Mouse (Mus musculus): ENCODE data around the gene Dand5. TPM values are rescaled to one million over a fixed set of nuclear protein-coding genes. Genes with fewer than 3 reads are reported as not detected.

Dand5 gene
- total RNA-seq, 2 experiments from 2014 or later, result 6.7 to 7.4 TPM

DNA sequence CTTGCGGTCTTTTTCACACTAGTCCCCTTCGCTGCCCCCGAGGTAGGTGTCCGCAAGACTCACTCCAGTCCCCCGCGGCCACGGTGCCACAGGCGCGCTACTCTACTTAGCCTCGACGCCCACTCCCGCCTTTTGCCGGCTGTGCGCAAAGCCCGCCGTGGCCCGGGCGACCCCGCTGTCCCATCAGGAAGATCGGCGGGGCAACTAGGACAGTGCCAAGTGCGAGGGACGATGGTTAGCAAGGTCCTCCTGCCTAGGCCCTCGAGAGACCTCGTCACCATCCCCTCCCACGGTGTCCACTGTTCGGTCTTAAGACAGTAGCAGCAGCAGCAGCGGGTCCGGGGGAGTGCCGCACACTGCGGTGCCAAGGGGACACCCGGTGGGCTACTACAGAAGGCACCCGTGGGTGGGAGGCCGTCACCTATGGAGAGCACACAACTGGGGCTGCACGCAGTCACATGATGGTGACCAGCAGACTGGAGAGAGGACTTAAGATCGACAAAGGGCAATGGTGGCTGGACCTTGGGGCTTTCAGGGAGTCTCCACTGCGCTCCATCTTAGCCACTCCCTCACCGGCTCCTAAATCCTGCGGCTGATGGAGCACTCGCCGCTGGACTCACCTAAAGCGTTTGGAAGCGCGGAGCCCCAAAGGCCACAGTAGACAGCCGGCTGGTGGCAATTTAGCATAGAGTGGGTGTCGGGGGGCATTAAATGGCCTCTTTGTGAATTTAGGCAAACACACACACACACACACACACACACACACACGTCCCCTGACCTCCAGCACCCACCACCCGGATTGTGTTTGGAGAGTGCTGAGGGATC, 37.7 kb downstream of the Dand5 start:
- DNase-seq (ENCODE audit: low spot score in 2 of 2), result peak in 1 of 2 experiments; percentile 67

DNA sequence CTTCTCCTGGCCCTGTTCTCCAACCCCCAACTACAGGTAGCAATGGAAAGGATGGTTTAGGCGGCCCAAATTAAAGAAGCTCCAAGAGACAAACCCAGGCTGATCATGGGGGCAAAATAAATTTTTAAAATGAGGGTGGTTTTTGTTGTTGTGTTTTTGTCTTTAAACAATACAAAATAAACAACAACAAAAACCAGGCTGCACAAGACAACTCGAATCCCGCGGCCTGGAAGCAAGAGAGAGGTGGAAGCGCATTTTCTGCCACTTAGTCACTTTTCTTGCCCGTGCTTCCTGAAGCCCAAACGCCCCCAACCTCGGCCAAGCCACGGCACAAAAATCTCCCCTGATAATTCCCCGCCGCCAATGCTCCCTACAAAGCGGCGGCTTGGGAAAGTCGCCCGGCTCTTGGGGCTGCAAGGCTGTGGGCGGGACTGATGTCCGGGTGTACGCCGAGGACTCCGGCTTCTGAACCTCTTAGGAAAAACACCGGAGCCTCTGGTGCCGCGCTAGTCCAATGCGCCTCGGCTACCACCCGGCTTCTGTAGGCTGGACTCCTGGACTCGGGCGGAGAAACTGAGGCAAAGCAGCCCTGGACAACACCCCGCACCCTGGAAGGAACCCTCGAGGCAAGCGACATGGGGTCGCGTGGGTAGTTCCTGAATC, 38.6 kb downstream of the Dand5 start:
- peak in 1 of 2 experiments; percentile 59 for DNase-seq (ENCODE audit: low spot score in 2 of 2)

DNA sequence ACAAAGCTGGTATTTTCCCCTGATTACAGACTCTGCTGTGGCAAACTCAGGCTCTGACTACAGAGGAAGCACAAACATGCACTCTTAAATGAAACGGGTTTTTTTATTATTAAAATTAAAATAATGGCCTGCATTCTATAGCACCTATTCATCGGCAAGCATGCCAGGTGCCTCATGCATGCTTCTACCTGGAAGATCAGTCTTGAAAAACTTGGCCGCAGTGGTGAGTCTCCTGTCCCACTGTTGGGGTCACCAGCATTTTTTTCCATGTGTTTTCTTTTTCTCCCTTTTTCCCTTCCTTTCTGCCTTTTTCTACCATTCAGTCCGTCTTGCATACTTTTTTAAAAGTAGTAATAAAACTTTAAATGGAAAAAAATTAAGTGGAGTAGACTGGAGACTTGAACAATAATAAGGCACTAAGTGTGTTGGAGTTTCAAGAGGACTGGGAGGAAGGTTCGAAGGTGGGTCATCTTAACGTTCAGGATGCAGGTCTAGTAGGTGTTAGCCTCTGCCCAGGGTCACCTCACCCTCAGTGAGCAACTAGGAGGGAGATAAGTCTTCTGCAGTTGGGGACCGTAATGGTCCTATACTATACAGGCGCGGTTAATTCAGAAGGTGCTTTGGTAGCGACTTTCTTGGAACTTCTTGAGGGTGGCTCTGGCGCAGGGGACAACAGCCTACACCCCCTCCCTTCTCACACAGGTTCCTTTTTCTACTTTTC, 39.3 kb downstream of the Dand5 start:
- no peak for DNase-seq (ENCODE audit: low spot score in 2 of 2)

DNA sequence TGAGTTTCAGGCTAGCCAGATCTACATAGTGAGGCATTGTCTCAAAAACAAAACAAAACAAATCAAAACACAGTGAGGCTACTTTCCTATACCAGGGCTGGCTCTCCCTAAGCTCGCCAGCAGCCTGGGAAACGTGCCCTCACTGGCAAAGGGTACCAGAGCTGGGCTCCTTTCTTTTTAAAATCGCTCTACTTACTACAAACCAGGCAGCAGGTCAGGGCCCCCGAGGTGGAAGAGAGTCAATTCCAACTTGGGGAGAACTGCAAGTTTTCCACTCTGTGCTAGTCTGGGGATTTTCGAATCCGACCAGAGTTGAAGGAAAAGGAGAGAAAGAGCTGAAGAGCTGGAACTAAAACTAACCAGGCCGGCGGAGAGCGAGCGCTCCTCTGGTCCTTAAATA, 39.9 kb downstream of the Dand5 start:
- peak in 1 of 2 experiments; percentile 57 for DNase-seq (ENCODE audit: low spot score in 2 of 2)

DNA sequence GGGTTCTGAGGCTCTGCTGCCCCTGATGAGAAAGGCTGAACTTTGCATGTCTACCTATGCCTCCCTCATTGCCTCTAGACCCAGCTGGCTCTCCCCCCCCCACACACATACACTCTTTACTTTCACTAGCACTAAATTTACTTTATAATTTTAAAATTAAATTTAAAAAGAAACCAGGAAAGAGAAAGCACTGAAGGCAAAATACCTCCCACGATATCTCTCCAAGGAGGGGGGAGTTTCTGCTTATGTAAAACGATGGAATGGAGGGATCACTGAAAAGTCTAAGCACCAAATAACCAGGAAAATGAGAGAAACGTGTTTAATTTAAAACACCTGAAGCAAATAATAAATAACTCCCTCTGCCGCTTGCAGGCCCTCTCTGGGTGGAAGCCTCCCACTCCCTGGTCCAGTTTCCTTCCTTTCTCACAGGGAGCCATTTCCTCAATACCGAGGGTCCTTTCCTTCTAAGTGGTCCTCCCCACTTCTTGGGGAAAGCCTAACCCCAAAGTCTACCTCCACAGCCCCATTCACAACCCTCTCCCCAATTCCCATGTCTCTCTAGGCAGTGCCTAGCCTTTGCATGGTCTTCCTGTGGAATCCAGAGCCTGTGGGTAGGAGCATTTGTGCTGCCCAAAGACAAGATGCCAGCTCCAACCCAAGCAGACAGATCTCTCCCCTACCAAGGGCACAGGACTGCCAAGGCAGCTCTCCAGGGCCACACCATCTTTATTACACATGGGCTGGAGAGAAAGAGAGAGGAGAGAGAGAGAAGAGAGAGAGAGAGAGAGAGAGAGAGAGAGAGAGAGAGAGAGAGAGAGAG, 40.7 kb downstream of the Dand5 start:
- peak in 1 of 2 experiments; percentile 45 for DNase-seq (ENCODE audit: low spot score in 2 of 2)

DNA sequence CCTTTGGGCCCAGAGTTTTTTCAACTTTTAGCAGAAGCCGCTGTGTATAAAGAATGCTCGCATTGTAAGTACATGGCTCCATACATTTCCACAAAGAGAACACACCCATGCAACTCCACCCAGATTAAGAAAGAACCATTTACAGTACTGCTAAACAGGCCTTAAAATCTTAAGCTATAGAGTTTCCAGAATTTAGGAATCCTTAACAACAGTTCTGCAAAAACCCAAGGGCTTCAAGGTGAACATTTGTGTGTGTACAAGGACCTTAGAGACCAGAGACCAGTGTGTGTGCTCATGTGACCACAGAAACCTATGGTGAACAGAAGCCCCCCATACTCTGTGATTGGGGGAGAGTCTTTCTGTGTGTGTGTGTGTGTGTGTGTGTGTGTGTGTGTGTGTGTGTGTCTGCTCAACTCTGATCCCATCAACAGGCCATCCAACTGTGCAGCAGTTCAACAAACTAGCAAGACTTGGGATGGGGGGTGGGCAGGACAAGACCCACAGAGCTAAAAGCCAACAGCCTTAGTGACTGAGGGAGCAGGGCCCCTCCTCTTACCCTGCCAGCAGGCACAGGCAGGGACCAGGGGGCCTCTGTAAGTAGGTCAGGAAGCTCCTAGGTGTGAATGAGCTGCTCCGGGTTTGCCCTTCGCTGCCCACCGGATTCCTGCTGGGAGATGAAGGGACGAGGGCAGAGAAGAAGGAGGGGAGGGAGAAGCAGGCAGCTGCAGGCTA, 41.5 kb downstream of the Dand5 start:
- peak in 1 of 2 experiments; percentile 29 for DNase-seq (ENCODE audit: low spot score in 2 of 2)

DNA sequence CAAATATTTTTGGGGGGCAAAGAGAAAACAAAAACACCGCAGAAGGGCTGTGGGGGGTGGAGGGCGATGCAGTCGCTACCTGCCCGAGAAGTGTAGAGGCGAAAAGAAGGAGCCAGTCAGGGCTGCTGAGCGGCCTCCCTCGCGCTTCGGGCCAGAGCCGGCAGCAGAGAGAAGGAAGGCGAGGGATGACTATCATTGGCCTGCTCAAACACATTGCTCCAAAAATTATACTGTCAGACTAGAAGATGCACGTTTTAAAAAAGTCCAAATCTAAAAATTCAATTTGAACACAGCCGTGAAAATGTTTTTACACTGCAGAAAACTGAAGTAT, 42.4 kb downstream of the Dand5 start:
- DNase-seq (ENCODE audit: low spot score in 2 of 2), result no peak

DNA sequence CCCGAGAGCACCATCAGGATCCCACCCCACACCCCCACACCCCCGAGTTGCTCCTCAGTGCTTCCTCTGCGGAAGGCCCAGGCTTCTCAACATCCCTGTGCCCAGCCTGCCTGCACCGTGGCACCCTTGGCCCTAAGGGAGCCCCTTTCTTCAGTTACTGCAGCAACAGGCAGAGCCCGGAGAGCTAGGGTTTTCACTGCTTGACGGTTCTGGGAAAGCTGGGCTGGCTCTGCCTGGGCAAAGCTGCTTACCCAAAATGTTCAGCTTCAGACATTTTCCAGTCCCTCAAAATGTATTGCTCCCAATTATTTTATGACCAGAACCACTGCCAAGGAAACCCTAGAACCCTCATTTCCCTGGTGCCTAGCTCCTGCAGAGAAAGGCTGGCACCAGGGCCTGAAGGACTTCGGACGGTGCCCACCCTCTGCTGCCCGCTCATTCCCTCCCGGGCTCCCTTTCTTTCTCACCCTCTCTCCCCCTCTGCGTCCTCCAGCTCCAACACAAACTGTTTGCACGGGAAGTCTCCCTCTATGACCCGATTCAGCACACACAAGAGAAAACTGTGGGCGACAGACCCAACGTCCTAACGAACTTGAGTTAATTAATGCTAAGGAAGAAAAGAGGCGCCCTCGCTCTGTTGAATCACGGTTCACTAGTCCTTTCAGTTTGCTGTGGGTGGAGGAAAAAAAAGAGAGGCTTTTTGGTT, 43.0 kb downstream of the Dand5 start:
- peak in 1 of 2 experiments; percentile 51 for DNase-seq (ENCODE audit: low spot score in 2 of 2)

DNA sequence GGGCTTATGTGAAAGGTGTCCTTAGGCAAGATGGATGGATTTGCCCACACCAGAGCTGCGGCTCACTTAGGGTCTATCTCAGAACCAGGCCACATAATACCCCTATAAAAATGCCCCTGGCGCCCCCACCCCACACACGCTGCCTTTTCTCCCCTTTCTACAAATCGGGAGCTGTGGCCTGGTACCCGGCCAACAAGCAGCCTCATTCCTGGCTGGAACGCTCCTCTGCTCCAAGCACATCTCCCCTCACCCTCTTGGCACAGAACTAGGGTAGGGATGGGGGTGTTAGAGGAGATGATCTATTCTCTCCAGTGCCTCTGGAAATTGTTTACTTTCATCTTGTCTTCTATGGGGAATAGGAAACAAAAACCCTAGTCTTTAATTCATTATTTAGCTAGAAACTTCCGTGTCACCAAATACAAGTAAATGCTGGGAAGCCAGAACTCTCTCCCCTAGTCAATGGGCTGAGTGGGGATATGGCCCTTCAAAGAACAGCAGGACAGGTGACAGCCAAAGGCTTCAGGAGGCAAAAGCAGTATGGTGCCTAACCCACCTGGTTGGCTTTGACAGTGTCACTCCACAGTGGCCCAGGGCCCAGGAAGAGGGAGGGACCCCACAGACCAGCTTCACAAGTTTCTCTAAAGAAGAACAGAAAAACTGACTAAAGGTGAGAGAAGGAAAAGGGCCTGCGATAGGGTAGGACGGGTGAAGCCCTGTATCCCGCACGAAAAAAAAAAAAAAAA, 43.8 kb downstream of the Dand5 start:
- DNase-seq (ENCODE audit: low spot score in 2 of 2), result peak in 1 of 2 experiments; percentile 55

DNA sequence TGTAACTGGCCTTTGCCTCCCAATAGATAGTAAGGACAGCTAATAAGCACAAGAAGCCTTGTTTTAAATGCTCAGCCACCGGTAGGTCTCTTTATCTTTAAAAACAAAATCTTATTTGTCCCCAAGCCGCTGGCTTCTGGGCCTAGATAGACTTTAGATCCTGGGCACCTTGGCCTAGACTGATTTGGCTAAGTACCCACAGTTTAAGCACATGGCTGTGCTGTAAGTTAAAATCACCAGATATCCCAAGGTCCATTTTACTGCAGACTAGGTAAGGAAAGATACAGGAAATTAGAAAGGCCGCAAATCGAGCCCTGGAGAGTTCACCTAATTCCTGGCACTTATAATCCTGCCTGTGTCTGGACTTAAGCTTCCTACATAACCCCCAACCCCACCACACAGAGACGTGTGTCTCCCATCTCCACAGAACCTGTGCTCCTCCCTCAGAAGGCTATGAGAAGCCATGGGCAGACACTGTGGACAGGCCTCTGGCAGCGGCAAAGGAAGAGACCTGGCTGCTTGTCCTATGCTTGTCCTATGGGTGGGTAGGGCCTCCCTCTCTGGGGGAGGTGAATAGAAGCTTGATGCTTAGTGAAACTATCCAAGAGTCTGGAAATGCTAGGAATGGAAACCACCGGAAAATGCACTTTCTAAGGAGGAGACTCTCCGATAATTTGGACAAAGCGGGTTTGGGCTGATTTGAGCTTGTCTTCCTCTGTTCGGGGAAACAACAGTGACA, 44.6 kb downstream of the Dand5 start:
- no peak for DNase-seq (ENCODE audit: low spot score in 2 of 2)

DNA sequence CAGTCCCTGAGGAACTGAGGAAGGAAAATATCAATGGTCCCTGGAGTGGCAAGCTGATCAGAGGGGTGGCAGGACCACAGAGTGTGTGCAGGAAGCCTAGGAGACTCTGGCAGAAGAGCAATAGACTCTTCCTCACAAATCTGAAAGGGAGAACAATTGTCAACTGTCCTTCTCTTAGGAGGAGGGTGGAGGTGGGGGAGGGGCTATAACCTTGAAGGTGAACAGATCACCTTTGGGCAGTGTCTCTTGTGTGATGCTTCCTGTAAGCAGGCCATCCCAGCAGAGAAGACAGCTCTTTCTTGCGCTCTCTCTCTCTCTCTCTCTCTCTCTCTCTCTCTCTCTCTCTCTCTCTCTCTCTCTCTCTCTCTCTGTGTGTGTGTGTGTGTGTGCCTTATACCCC, 46.1 kb downstream of the Dand5 start:
- no peak for DNase-seq (ENCODE audit: low spot score in 2 of 2)

DNA sequence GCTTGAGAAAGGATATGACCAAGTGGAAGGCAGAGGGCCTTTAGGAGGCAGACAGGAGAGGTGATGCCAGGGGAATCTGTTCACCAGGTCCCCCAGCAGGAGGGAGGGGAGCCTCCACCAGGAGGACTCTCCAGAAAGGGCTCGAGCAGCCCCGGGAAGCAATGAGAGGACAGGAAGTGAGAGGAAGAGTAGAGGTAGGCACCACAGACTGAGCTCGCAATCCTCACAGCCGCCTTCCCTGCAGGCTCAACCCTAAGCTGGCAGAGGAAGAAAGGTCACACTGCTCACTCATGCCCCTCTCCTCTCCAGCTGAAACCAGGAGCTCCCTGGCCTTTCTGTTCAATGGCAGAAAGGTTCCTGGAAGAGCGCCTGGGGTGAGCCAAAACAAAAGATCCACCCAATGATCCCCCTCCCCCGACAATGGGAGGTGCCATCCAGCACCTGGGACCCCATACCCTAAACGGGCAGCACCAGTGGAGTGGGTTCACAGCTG, 47.0 kb downstream of the Dand5 start:
- DNase-seq (ENCODE audit: low spot score in 2 of 2), result no peak

DNA sequence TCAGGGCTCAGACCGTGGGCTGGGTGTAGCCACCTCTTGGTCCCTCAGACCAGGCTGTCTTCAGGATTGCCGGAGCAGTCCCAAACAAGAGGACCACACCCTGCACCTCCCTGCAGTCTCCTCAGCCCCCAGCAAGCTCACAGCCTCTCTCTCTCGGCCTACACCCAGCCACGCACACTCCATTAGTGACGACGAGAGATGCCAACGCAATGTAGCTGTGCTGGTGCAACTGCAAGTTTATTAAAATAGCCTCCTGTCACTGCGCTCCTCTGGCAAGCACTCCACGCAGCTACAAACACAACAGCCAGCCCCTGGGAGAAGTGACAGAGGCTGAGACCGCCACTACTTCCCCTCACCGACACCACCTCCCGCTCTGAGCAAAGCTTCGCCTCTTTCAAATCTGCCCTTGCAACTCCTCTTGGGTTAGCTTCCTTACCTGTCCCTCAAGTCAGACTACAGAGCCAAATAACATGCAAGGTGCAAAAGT, 47.5 kb downstream of the Dand5 start:
- DNase-seq (ENCODE audit: low spot score in 2 of 2), result no peak

DNA sequence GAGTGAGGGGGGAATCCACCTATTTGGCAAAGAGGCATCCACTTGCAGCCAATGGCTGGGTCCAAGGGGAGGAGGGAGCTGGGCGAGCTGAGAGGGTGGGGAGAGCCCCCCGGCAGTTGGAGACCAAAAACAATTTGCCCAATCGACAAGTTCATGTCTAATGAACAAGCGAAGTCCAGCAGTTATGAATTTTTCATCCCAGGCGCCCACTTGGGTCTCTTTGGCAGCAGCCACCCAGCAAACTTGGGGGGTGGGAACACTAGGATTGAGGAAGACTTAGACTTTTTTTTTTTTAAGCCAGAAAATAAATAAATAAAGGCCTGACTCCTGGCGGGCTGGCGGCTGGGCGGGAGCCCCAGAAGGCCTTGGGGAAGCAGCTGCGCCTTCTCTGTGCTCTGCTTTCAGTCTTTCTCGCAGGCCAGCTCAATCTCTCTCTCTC, 48.1 kb downstream of the Dand5 start:
- DNase-seq (ENCODE audit: low spot score in 2 of 2), result peak; percentile 73 to 84

DNA sequence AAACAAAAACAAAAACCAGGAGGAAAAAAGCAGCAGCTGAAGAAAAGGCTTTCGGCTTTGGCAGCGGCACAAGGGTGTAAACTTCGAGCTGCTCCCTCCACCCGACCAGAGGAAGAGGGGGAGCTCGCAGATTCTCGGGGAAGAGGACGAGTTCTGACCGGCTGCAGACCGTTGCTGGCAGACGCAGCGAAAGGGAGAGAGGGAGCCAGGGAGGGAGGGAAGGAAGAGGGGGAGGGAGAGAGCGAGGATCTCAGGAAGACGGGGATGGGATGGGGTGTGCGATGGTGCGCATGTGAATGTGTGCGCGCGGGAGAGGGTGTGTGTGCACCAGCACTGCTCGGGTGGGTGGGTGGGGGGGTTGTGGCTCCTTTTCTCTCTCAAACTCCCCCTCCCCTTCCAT, 48.8 kb downstream of the Dand5 start:
- peak; percentile 81 to 83 for DNase-seq (ENCODE audit: low spot score in 2 of 2)

DNA sequence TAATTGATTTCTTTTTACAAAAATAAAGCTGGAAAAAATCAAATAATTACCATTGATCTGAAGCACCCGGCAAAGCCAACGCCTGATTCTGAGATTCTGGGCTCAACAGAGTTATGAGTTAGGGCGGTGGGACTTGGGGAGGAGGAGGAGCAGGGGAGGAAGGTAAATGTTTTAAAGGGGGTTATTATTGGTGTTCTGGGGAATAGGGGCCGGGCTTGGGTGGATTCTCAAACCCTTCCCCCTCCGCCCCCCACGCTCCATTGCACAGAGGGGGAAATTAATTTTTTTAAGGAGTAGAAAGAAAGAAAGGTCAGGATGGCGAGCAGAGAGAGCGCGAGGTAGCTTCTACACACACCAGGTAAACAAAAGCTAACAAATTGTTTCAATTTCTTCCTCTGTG, 49.3 kb downstream of the Dand5 start:
- no peak for DNase-seq (ENCODE audit: low spot score in 2 of 2)

DNA sequence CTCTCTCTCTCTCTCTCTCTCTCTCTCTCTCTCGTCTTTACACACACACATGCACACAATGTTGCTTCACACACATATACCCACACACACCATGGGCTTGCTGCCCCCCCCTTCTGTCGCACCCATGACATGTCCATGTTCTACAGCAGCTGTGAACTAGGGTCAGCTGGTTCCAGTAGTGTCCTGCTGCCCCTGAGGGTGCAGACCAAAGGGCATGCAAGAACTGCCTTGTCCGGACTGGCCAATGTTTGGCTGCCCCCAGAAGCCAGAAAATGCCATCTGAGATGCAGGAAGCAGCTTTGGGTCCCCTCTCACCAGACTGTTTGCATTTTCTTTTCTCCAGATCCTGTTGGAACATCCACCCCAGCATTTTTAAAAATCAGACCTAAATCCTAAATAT, 50.0 kb downstream of the Dand5 start:
- no peak for DNase-seq (ENCODE audit: low spot score in 2 of 2)

DNA sequence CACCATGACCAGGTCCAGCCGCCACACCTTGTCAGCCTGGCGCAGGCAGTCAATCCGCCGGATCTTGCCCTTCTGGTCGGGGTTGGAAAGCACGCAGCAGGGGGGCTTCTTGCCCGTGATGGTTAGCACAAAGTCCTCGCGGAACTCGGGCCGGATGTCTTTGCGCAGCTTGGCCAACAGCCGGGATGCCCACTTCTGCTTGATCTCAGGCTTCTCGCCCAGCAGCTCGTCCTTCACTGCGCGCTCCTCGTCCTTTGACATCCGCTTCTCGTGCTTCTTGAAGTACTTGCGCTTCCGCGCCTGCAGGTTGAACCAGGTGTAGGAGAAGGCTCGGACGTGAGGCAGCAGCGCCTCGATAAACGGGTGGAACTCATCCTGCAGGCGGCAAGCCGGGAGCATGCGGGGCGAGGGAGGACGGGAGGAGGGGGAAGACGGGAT, 50.7 kb downstream of the Dand5 start:
- DNase-seq (ENCODE audit: low spot score in 2 of 2), result peak in 1 of 2 experiments; percentile 64
